Mouse (Mus musculus): Measurements from ENCODE around the gene Agpat3. TPM values are rescaled to one million over a fixed set of nuclear protein-coding genes. Genes with fewer than 3 reads are reported as not detected.

Gene Agpat3
- polyA plus RNA-seq, 1 experiment from 2014 or later = 69.9 TPM

DNA sequence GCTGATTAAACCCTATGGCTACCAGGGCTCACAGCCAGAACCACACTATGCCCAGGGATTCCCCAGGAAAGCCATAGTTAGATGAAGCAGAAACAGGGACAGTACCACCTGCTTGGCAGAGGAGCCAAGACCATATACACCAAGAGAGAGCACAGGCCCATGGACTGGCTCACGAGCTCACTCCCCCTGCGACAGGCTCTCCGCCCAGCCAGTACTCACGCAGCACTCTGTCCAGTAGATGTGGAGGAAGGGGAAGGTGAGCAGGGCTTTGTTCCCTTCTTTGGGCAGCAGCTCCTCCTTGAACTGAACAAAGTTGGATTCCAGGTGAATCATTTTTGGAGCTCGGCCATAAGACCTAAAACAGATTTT, 123.7 kb downstream of the Agpat3 start:
- Histone ChIP-seq H3K27me3 (ENCODE audit: control insufficient read depth, insufficient read depth, low read length) (no peaks in the 10 kb centered on the region), H3K27ac (replicated peaks) (no peak overlapping the region), H3K4me1 (replicated peaks; ENCODE audit: control insufficient read depth, insufficient read depth) (no peaks in the 10 kb centered on the region), H3K4me3 (ENCODE audit: low read depth, low read length) (no peak overlapping the region), H3K9me3 (ENCODE audit: control insufficient read depth, low read length) (no peaks in the 10 kb centered on the region), H3K36me3 (ENCODE audit: control insufficient read depth, insufficient read depth, low read length) (peaks cover 10% of the 10 kb centered on the region; the same call in 1 of the 2 replicates), H3K9ac (ENCODE audit: low read length) (no peak overlapping the region), H3K4me2 (replicated peaks; ENCODE audit: low read depth) (no peak overlapping the region)
- 81% methylated on average over 5 of the region's 5 CpGs for WGBS
- DNase-seq (ENCODE audit: low spot score) (no peak), ATAC-seq (ENCODE audit: low FRiP score, low TSS enrichment) (no peak)
- TF ChIP-seq CTCF (IDR thresholded peaks at IDR 0.05; ENCODE audit: low read depth) (no peak), EP300 (optimal IDR thresholded peaks at IDR 0.05) (no peak)

- Histone ChIP-seq H3K4me1 (replicated peaks; ENCODE audit: control insufficient read depth, insufficient read depth) (no peaks in the 10 kb centered on the region), H3K9me3 (ENCODE audit: control insufficient read depth, low read length) (no peaks in the 10 kb centered on the region), H3K4me3 (ENCODE audit: low read depth, low read length) (no peak overlapping the region), H3K9ac (ENCODE audit: low read length) (no peak overlapping the region), H3K27ac (replicated peaks) (no peak overlapping the region), H3K27me3 (ENCODE audit: control insufficient read depth, insufficient read depth, low read length) (no peaks in the 10 kb centered on the region), H3K4me2 (replicated peaks; ENCODE audit: low read depth) (no peak overlapping the region), H3K36me3 (ENCODE audit: control insufficient read depth, insufficient read depth, low read length) (peaks cover 10% of the 10 kb centered on the region; the same call in 1 of the 2 replicates)
- TF ChIP-seq CTCF (IDR thresholded peaks at IDR 0.05; ENCODE audit: low read depth) = no peak
- no peak for TF ChIP-seq EP300 (optimal IDR thresholded peaks at IDR 0.05)
- ATAC-seq (ENCODE audit: low FRiP score, low TSS enrichment) (no peak), DNase-seq (ENCODE audit: low spot score) (no peak)
- 84% methylated on average over 8 of the region's 8 CpGs for WGBS
These were observed 124.3 kb downstream of the Agpat3 start for GRCm38 (mm10) chr10:78227875-78228559.

GRCm38 (mm10) chr10:78224136-78224535, 128.2 kb downstream of the Agpat3 start:
- Histone ChIP-seq H3K27me3 (ENCODE audit: control insufficient read depth, insufficient read depth, low read length) (no peaks in the 10 kb centered on the region), H3K4me3 (ENCODE audit: low read depth, low read length) (no peak overlapping the region), H3K4me2 (replicated peaks; ENCODE audit: low read depth) (no peak overlapping the region), H3K36me3 (ENCODE audit: control insufficient read depth, insufficient read depth, low read length) (peaks cover 17% of the 10 kb centered on the region), H3K9ac (ENCODE audit: low read length) (no peak overlapping the region), H3K27ac (replicated peaks) (0 out of 2 replicates have a peak overlapping the region, but pooled peaks have one; percentile 30), H3K4me1 (replicated peaks; ENCODE audit: control insufficient read depth, insufficient read depth) (no peaks in the 10 kb centered on the region), H3K9me3 (ENCODE audit: control insufficient read depth, low read length) (no peaks in the 10 kb centered on the region)
- no peak for DNase-seq (ENCODE audit: low spot score)
- ATAC-seq (ENCODE audit: low FRiP score, low TSS enrichment) = no peak
- no peak for TF ChIP-seq CTCF (IDR thresholded peaks at IDR 0.05; ENCODE audit: low read depth)
- TF ChIP-seq EP300 (optimal IDR thresholded peaks at IDR 0.05) = no peak
- WGBS = 72% methylated on average over 6 of the region's 6 CpGs

- Histone ChIP-seq H3K27me3 (ENCODE audit: control insufficient read depth, insufficient read depth, low read length) (no peaks in the 10 kb centered on the region), H3K9ac (ENCODE audit: low read length) (no peak overlapping the region; the same call in 1 of the 2 replicates), H3K4me3 (ENCODE audit: low read depth, low read length) (no peak overlapping the region), H3K27ac (replicated peaks) (no peak overlapping the region), H3K4me1 (replicated peaks; ENCODE audit: control insufficient read depth, insufficient read depth) (no peaks in the 10 kb centered on the region), H3K9me3 (ENCODE audit: control insufficient read depth, low read length) (no peaks in the 10 kb centered on the region), H3K4me2 (replicated peaks; ENCODE audit: low read depth) (no peak overlapping the region), H3K36me3 (ENCODE audit: control insufficient read depth, insufficient read depth, low read length) (peaks cover 11% of the 10 kb centered on the region)
- TF ChIP-seq EP300 (optimal IDR thresholded peaks at IDR 0.05) (no peak), CTCF (IDR thresholded peaks at IDR 0.05; ENCODE audit: low read depth) (no peak)
- DNase-seq (ENCODE audit: low spot score) (no peak), ATAC-seq (ENCODE audit: low FRiP score, low TSS enrichment) (no peak)
- WGBS = 76% methylated on average over 4 of the region's 4 CpGs
These were observed 129.4 kb downstream of the Agpat3 start for GRCm38 (mm10) chr10:78222908-78223307.

DNA sequence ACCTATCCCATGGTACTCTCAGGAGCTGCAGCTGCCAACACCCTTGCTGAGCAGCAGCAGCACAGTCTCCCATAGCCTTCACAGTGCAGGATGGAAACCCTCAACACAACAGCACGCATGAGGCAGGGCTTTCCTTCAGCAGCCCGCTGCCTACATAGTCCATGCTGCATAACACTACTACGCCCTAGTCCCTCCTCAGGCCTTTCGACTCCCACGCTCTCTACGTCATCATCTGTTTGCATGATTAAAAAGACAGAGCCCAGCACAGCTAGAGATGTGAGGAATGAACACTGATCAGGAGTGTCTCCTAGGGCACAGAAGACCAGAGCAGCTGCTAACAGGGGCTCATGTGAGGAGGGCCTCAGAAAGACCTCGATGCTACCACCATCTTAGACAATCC, 131.0 kb downstream of the Agpat3 start:
- Histone ChIP-seq H3K4me3 (ENCODE audit: low read depth, low read length) (no peak overlapping the region), H3K9ac (ENCODE audit: low read length) (no peak overlapping the region), H3K27me3 (ENCODE audit: control insufficient read depth, insufficient read depth, low read length) (no peaks in the 10 kb centered on the region), H3K4me1 (replicated peaks; ENCODE audit: control insufficient read depth, insufficient read depth) (no peaks in the 10 kb centered on the region), H3K27ac (replicated peaks) (no peak overlapping the region), H3K9me3 (ENCODE audit: control insufficient read depth, low read length) (no peaks in the 10 kb centered on the region), H3K4me2 (replicated peaks; ENCODE audit: low read depth) (no peak overlapping the region), H3K36me3 (ENCODE audit: control insufficient read depth, insufficient read depth, low read length) (peaks cover 10% of the 10 kb centered on the region)
- no peak for TF ChIP-seq EP300 (optimal IDR thresholded peaks at IDR 0.05)
- no peak for TF ChIP-seq CTCF (IDR thresholded peaks at IDR 0.05; ENCODE audit: low read depth)
- no peak for DNase-seq (ENCODE audit: low spot score)
- no peak for ATAC-seq (ENCODE audit: low FRiP score, low TSS enrichment)
- WGBS = 92% methylated on average over 7 of the region's 7 CpGs

- Histone ChIP-seq H3K9me3 (ENCODE audit: control insufficient read depth, low read length) (no peaks in the 10 kb centered on the region), H3K4me1 (replicated peaks; ENCODE audit: control insufficient read depth, insufficient read depth) (no peaks in the 10 kb centered on the region), H3K27me3 (ENCODE audit: control insufficient read depth, insufficient read depth, low read length) (no peaks in the 10 kb centered on the region), H3K9ac (ENCODE audit: low read length) (no peak overlapping the region), H3K36me3 (ENCODE audit: control insufficient read depth, insufficient read depth, low read length) (peaks cover 12% of the 10 kb centered on the region), H3K4me3 (ENCODE audit: low read depth, low read length) (no peak overlapping the region), H3K4me2 (replicated peaks; ENCODE audit: low read depth) (no peak overlapping the region), H3K27ac (replicated peaks) (no peak overlapping the region)
- TF ChIP-seq CTCF (IDR thresholded peaks at IDR 0.05; ENCODE audit: low read depth) (no peak), EP300 (optimal IDR thresholded peaks at IDR 0.05) (no peak)
- no peak for DNase-seq (ENCODE audit: low spot score)
- ATAC-seq (ENCODE audit: low FRiP score, low TSS enrichment) = no peak
- 82% methylated on average over 1 of the region's 1 CpGs for WGBS
These were observed 132.8 kb downstream of the Agpat3 start for GRCm38 (mm10) chr10:78219528-78219927.

Small RNA genes within 50 kb of the gene (microRNA-seq; reads per million reads assigned to microRNA genes)
- not detected for gene Mir7659

Other genes with a start within 250 kb of the Agpat3 start
- 28.4 and 33.9 TPM in 2 replicates for gene D10Jhu81e, start 182.7 kb downstream of the Agpat3 start, polyA plus RNA-seq (2015; fragmentation: Nextera tagmentation; extraction: Ambion mirVana)
- 6.2 and 7.1 TPM in 2 replicates for gene Pwp2, start 167.3 kb downstream of the Agpat3 start, polyA plus RNA-seq (2015; fragmentation: Nextera tagmentation; extraction: Ambion mirVana)
- gene Trappc10, start 107.8 kb downstream of the Agpat3 start, polyA plus RNA-seq (2015; fragmentation: Nextera tagmentation; extraction: Ambion mirVana) = 14.7 and 17.8 TPM in 2 replicates
- 148 TPM in 2 replicates for gene Rrp1, start 60.6 kb upstream of the Agpat3 start, polyA plus RNA-seq (2015; fragmentation: Nextera tagmentation; extraction: Ambion mirVana)
- 636 and 675 TPM in 2 replicates for gene Cstb, start 73.2 kb upstream of the Agpat3 start, polyA plus RNA-seq (2015; fragmentation: Nextera tagmentation; extraction: Ambion mirVana)
- 5.3 and 5.6 TPM in 2 replicates for gene Pdxk, start 112.5 kb upstream of the Agpat3 start, polyA plus RNA-seq (2015; fragmentation: Nextera tagmentation; extraction: Ambion mirVana)
- not detected in 2 replicates for gene Olfr1358, start 164.9 kb upstream of the Agpat3 start, polyA plus RNA-seq (2015; fragmentation: Nextera tagmentation; extraction: Ambion mirVana)
- gene Ilvbl, start 221.9 kb upstream of the Agpat3 start, polyA plus RNA-seq (2015; fragmentation: Nextera tagmentation; extraction: Ambion mirVana) = 60.6 and 62.3 TPM in 2 replicates
- 5.8 and 7.2 TPM in 2 replicates for gene Syde1, start 239.5 kb upstream of the Agpat3 start, polyA plus RNA-seq (2015; fragmentation: Nextera tagmentation; extraction: Ambion mirVana)